Mouse (Mus musculus) lung, postnatal 25 days (tissue): ENCODE results near the gene 9130008F23Rik.
A peak's percentile ranks its signal among the peaks of the same experiment; 100 is the strongest.

Source experiments
- DNase-seq: peaks from one replicate; pipeline ENCODE4 v3.0.0; 2022; ENCODE audit warnings: low spot score

9130008F23Rik gene

GRCm38 (mm10) chr17:40879924-40880691, at the start of gene 9130008F23Rik:
9130008F23Rik (minus strand) TSS chr17:40880559.
- DNase-seq, result peak; percentile 66

GRCm38 (mm10) chr17:40915499-40915898, 35.1 kb upstream of the 9130008F23Rik start:
- no peak for DNase-seq

GRCm38 (mm10) chr17:40914250-40914649, 33.9 kb upstream of the 9130008F23Rik start, which contains the start of gene Glyatl3:
Glyatl3 (minus strand) TSS chr17:40914350.
- no peak for DNase-seq

GRCm38 (mm10) chr17:40904721-40905154, 24.4 kb upstream of the 9130008F23Rik start:
- no peak for DNase-seq

- DNase-seq, result no peak
These were observed 23.8 kb upstream of the 9130008F23Rik start for GRCm38 (mm10) chr17:40904056-40904597.

- no peak for DNase-seq
These were observed 23.0 kb upstream of the 9130008F23Rik start for GRCm38 (mm10) chr17:40903345-40903744.

- no peak for DNase-seq
These were observed 19.5 kb upstream of the 9130008F23Rik start for GRCm38 (mm10) chr17:40899783-40900363.

- DNase-seq, result peak; percentile 39
These were observed 16.5 kb upstream of the 9130008F23Rik start for GRCm38 (mm10) chr17:40896863-40897262.

GRCm38 (mm10) chr17:40887849-40888536, 7.6 kb upstream of the 9130008F23Rik start:
- DNase-seq, result no peak

- no peak for DNase-seq
These were observed 4.8 kb upstream of the 9130008F23Rik start for GRCm38 (mm10) chr17:40885155-40885554.

GRCm38 (mm10) chr17:40882172-40882571, 1.8 kb upstream of the 9130008F23Rik start:
- DNase-seq, result no peak

GRCm38 (mm10) chr17:40879528-40879923, 833 bp downstream of the 9130008F23Rik start:
- no peak for DNase-seq

GRCm38 (mm10) chr17:40877741-40878140, 2.6 kb downstream of the 9130008F23Rik start:
- DNase-seq, result no peak

- no peak for DNase-seq
These were observed 4.8 kb downstream of the 9130008F23Rik start for GRCm38 (mm10) chr17:40875568-40875967.

- DNase-seq, result no peak
These were observed 5.7 kb downstream of the 9130008F23Rik start for GRCm38 (mm10) chr17:40874701-40875100.

GRCm38 (mm10) chr17:40873582-40874011, 6.8 kb downstream of the 9130008F23Rik start:
- DNase-seq, result no peak

- no peak for DNase-seq
These were observed 7.7 kb downstream of the 9130008F23Rik start for GRCm38 (mm10) chr17:40872626-40873025.

- peak; percentile 46 for DNase-seq
These were observed 11.2 kb downstream of the 9130008F23Rik start for GRCm38 (mm10) chr17:40868952-40869747.

GRCm38 (mm10) chr17:40855065-40855464, 25.3 kb downstream of the 9130008F23Rik start:
- DNase-seq, result no peak

GRCm38 (mm10) chr17:40837308-40837707, 43.1 kb downstream of the 9130008F23Rik start:
- DNase-seq, result peak; percentile 21

GRCm38 (mm10) chr17:40831870-40832269, 48.5 kb downstream of the 9130008F23Rik start:
- no peak for DNase-seq
